ENCODE assay signal across 23 mouse cellular contexts in the genomic region with DNA sequence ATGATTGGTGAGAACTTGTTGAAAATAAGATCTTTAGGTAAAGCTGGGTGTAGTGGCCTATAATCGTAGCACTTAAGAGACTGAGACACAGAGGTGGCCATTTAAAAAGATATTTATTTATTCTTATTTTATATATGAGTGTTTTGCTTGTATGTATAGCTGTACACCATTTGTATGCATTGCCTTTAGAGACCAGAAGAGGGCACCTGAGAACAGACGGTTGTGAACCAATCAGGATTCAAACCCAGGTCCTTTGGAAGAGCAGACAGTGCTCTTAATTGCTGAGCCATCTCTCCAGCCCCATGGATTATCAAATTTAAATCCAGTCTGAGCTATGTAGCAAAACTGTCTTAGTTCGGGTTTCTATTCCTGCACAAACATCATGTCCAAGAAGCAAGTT. TPM values are rescaled to one million over a fixed set of nuclear protein-coding genes. Genes with fewer than 3 reads are reported as not detected.
DNase-seq lines count a peak whose midpoint lies in the region; ATAC-seq and TF ChIP-seq lines count a peak whose summit lies in the region.
"Had no signal": no experiment of that assay in that cellular context is flagged by ENCODE, and none has a peak within 500 bp of the region (broad histone marks: within the 10 kb centered on the region; RNA-seq: fewer than 3 reads in every experiment).

No protein-coding gene starts in this region.

- no peaks in the 10 kb centered on the region for H3K36me3 ChIP-seq in intestine, postnatal 0 days (ENCODE audit: control insufficient read depth, insufficient read depth)
- H3K36me3 ChIP-seq in intestine, embryonic 16.5 days (ENCODE audit: control insufficient read depth, insufficient read depth, low read length) = no peaks in the 10 kb centered on the region
- H3K36me3 ChIP-seq in lung, embryonic 14.5 days (ENCODE audit: insufficient read depth) = no peaks in the 10 kb centered on the region
- no peaks in the 10 kb centered on the region for H3K36me3 ChIP-seq in lung, postnatal 0 days (ENCODE audit: insufficient read depth, low read length)
- H3K36me3 ChIP-seq in MEL (ENCODE audit: control insufficient read depth in 1 of 2, insufficient read depth in 2 of 2, low read length in 2 of 2) = no peaks in the 10 kb centered on the region
- no peaks in the 10 kb centered on the region for H3K36me3 ChIP-seq in splenic B cell, adult 2 months (ENCODE audit: control insufficient read depth, insufficient read depth, low read length, poor library complexity, severe bottlenecking)
- H3K36me3 ChIP-seq: forebrain, embryonic 12.5 days; heart, embryonic 15.5 days; hindbrain, embryonic 15.5 days; limb, embryonic 12.5 days; liver, embryonic 15.5 days had no signal

- DNase-seq in lung, embryonic 14.5 days = peak; percentile 14
- no peak for DNase-seq in lung, postnatal 0 days (ENCODE audit: low spot score)
- DNase-seq in MEL (ENCODE audit: low read depth, low spot score) = peak; percentile 43
- peak; percentile 38 for DNase-seq in splenic B cell, adult 2 months (ENCODE audit: low read depth, low spot score)
- no peak for DNase-seq in urinary bladder, postnatal 14 days (ENCODE audit: low spot score)
- DNase-seq in cerebellum, adult 8-10 months = no peak
- DNase-seq: adrenal gland, postnatal 10 days; cerebellum, postnatal 36 days; gastrocnemius, postnatal 10 days; heart, postnatal 4 days; kidney, adult 11 months; kidney, postnatal 25 days; layer of hippocampus, adult 9-11 months; lung, postnatal 14 days; midbrain, embryonic 14.5 days had no signal

- no peak for ATAC-seq in intestine, postnatal 0 days
- no peak for ATAC-seq in intestine, embryonic 16.5 days
- no peak for ATAC-seq in lung, embryonic 14.5 days (ENCODE audit: insufficient read depth)
- no peak for ATAC-seq in lung, postnatal 0 days
- ATAC-seq: activated CD4-positive, CD25-positive, alpha-beta regulatory T cell, adult 4 months had no signal

- peak; percentile 28 for TF ChIP-seq RAD21 in MEL (IDR thresholded peaks at IDR 0.05; ENCODE audit: low read depth, low read length)

- H3K4me2 ChIP-seq in intestine, postnatal 0 days (replicated peaks; ENCODE audit: low read depth) = no peak overlapping the region
- H3K4me2 ChIP-seq in intestine, embryonic 16.5 days (ENCODE audit: low read depth, low read length) = no peak overlapping the region
- H3K4me2 ChIP-seq in lung, embryonic 14.5 days = no peak overlapping the region
- H3K4me2 ChIP-seq in lung, postnatal 0 days (replicated peaks; ENCODE audit: low read depth, low read length) = no peak overlapping the region
- H3K4me2 ChIP-seq: forebrain, embryonic 12.5 days; heart, embryonic 15.5 days; hindbrain, embryonic 15.5 days; limb, embryonic 12.5 days; liver, embryonic 15.5 days had no signal

- no peak for TF ChIP-seq EP300 in lung, postnatal 0 days (IDR thresholded peaks at IDR 0.05)
- no peak for TF ChIP-seq EP300 in MEL (IDR thresholded peaks at IDR 0.05; ENCODE audit: low read depth in 1 of 2, low read length in 2 of 2)

- 92% methylated on average over 3 of the region's 3 CpGs for WGBS in intestine, postnatal 0 days
- 84% methylated on average over 3 of the region's 3 CpGs for WGBS in intestine, embryonic 16.5 days
- 81% methylated on average over 3 of the region's 3 CpGs for WGBS in lung, embryonic 14.5 days
- WGBS in lung, postnatal 0 days = 89% methylated on average over 3 of the region's 3 CpGs

- H3K9me3 ChIP-seq in intestine, postnatal 0 days (ENCODE audit: control insufficient read depth) = no peaks in the 10 kb centered on the region
- no peaks in the 10 kb centered on the region for H3K9me3 ChIP-seq in intestine, embryonic 16.5 days (ENCODE audit: control insufficient read depth, low read length)
- no peaks in the 10 kb centered on the region for H3K9me3 ChIP-seq in lung, embryonic 14.5 days (ENCODE audit: low read depth, low read length)
- H3K9me3 ChIP-seq in lung, postnatal 0 days (ENCODE audit: low read length) = 0 out of 2 replicates have a peak, but pooled peaks cover under 1% of the 10 kb centered on the region
- H3K9me3 ChIP-seq in MEL (replicated peaks; ENCODE audit: insufficient read depth, low read length) = no peaks in the 10 kb centered on the region
- H3K9me3 ChIP-seq: forebrain, embryonic 12.5 days; hindbrain, embryonic 15.5 days; liver, embryonic 15.5 days had no signal

- no peaks in the 10 kb centered on the region for H3K27me3 ChIP-seq in intestine, postnatal 0 days (replicated peaks; ENCODE audit: control insufficient read depth, insufficient read depth, low read length)
- no peaks in the 10 kb centered on the region for H3K27me3 ChIP-seq in intestine, embryonic 16.5 days (replicated peaks; ENCODE audit: control insufficient read depth, insufficient read depth, low read length)
- H3K27me3 ChIP-seq in lung, embryonic 14.5 days (ENCODE audit: insufficient read depth, low read length) = no peaks in the 10 kb centered on the region
- H3K27me3 ChIP-seq in lung, postnatal 0 days (replicated peaks; ENCODE audit: insufficient read depth, low read length) = no peaks in the 10 kb centered on the region
- peaks cover 27 to 45% of the 10 kb centered on the region in 2 experiments for H3K27me3 ChIP-seq in MEL (ENCODE audit: control insufficient read depth in 1 of 2, insufficient read depth in 2 of 2, low read length in 2 of 2)
- no peaks in the 10 kb centered on the region for H3K27me3 ChIP-seq in splenic B cell, adult 2 months (ENCODE audit: control insufficient read depth, insufficient read depth, low read length, poor library complexity, severe bottlenecking)
- H3K27me3 ChIP-seq: forebrain, embryonic 12.5 days; heart, embryonic 15.5 days; hindbrain, embryonic 15.5 days; limb, embryonic 12.5 days had no signal

- TF ChIP-seq POLR2A in MEL (IDR thresholded peaks at IDR 0.05; ENCODE audit: control insufficient read depth in 1 of 2, insufficient read depth in 1 of 2, low read depth in 1 of 2, low read length in 2 of 2, poor library complexity in 1 of 2) = no peak

- H3K4me3 ChIP-seq in intestine, postnatal 0 days (ENCODE audit: low read depth, low read length) = no peak overlapping the region
- H3K4me3 ChIP-seq in intestine, embryonic 16.5 days (ENCODE audit: low read length) = no peak overlapping the region
- H3K4me3 ChIP-seq in lung, embryonic 14.5 days (ENCODE audit: low read depth, low read length) = no peak overlapping the region
- no peak overlapping the region for H3K4me3 ChIP-seq in lung, postnatal 0 days (ENCODE audit: low read depth, low read length)
- H3K4me3 ChIP-seq in MEL (ENCODE audit: control insufficient read depth in 1 of 2, insufficient read depth in 1 of 2, low read depth in 2 of 2, low read length in 2 of 2) = no peak overlapping the region
- H3K4me3 ChIP-seq: forebrain, embryonic 12.5 days; heart, embryonic 15.5 days; hindbrain, embryonic 15.5 days; limb, embryonic 12.5 days; liver, embryonic 15.5 days had no signal

- TF ChIP-seq CTCF in intestine, postnatal 0 days (IDR thresholded peaks at IDR 0.05; ENCODE audit: low read depth) = peak; percentile 16; the same call in 1 of the 2 replicates
- no peak for TF ChIP-seq CTCF in lung, embryonic 14.5 days (IDR thresholded peaks at IDR 0.05; ENCODE audit: low read depth)
- no peak for TF ChIP-seq CTCF in lung, postnatal 0 days (IDR thresholded peaks at IDR 0.05)
- TF ChIP-seq CTCF in MEL (IDR thresholded peaks at IDR 0.05 in 2 of 3, conservative IDR thresholded peaks at IDR 0.05 in 1 of 3; ENCODE audit: control insufficient read depth in 1 of 3, insufficient read depth in 1 of 3, low read depth in 2 of 3, low read length in 3 of 3, poor library complexity in 1 of 3, severe bottlenecking in 1 of 3) = peak; percentile 11 to 49 (median 30); a peak in 4 of 6 replicates

- no peak overlapping the region for H3K9ac ChIP-seq in intestine, postnatal 0 days (ENCODE audit: low read depth, low read length)
- H3K9ac ChIP-seq in intestine, embryonic 16.5 days (ENCODE audit: low read depth, low read length) = no peak overlapping the region
- H3K9ac ChIP-seq in lung, embryonic 14.5 days = no peak overlapping the region
- H3K9ac ChIP-seq in lung, postnatal 0 days (replicated peaks; ENCODE audit: low read depth) = no peak overlapping the region
- no peak overlapping the region for H3K9ac ChIP-seq in MEL (ENCODE audit: control insufficient read depth, low read depth, low read length, poor library complexity, severe bottlenecking)
- H3K9ac ChIP-seq: forebrain, embryonic 12.5 days; heart, embryonic 15.5 days; hindbrain, embryonic 15.5 days; limb, embryonic 12.5 days; liver, embryonic 15.5 days had no signal

- H3K4me1 ChIP-seq in intestine, postnatal 0 days (replicated peaks; ENCODE audit: control insufficient read depth, insufficient read depth, low read length) = no peaks in the 10 kb centered on the region
- H3K4me1 ChIP-seq in intestine, embryonic 16.5 days (ENCODE audit: control insufficient read depth, insufficient read depth, low read length) = no peaks in the 10 kb centered on the region
- H3K4me1 ChIP-seq in lung, embryonic 14.5 days (ENCODE audit: insufficient read depth) = no peaks in the 10 kb centered on the region
- H3K4me1 ChIP-seq in lung, postnatal 0 days (ENCODE audit: insufficient read depth, low read depth, low read length) = 0 out of 2 replicates have a peak, but pooled peaks cover 4% of the 10 kb centered on the region
- H3K4me1 ChIP-seq in MEL (ENCODE audit: control insufficient read depth in 1 of 2, insufficient read depth in 2 of 2, low read length in 2 of 2) = no peaks in the 10 kb centered on the region
- H3K4me1 ChIP-seq: forebrain, embryonic 12.5 days; hindbrain, embryonic 15.5 days; limb, embryonic 12.5 days; liver, embryonic 15.5 days had no signal

- no peaks in the 10 kb centered on the region for H3K79me2 ChIP-seq in MEL (ENCODE audit: control insufficient read depth, insufficient read depth, low read length, poor library complexity)

- no peak overlapping the region for H3K27ac ChIP-seq in intestine, postnatal 0 days (ENCODE audit: low read depth, low read length)
- no peak overlapping the region for H3K27ac ChIP-seq in intestine, embryonic 16.5 days (ENCODE audit: low read length)
- H3K27ac ChIP-seq in lung, embryonic 14.5 days (ENCODE audit: low read depth) = no peak overlapping the region
- H3K27ac ChIP-seq in lung, postnatal 0 days (ENCODE audit: low read length) = no peak overlapping the region
- no peak overlapping the region for H3K27ac ChIP-seq in MEL (ENCODE audit: control insufficient read depth, low read depth, low read length)
- H3K27ac ChIP-seq: forebrain, embryonic 12.5 days; heart, embryonic 15.5 days; hindbrain, embryonic 15.5 days; limb, embryonic 12.5 days; liver, embryonic 15.5 days had no signal

RNA-seq across cellular contexts. Expression of gene Slc41a1, which starts 13.1 kb away (rescaled TPM):
- polyA plus RNA-seq in intestine, postnatal 0 days (2015; fragmentation: Nextera tagmentation; extraction: Ambion mirVana) = 3.5 and 3.8 TPM in 2 replicates
- 9.4 and 9.6 TPM in 2 replicates for polyA plus RNA-seq in intestine, embryonic 16.5 days (2015; fragmentation: Nextera tagmentation; extraction: Ambion mirVana)
- 10.3 and 11.4 TPM in 2 replicates for polyA plus RNA-seq in lung, embryonic 14.5 days (2014; fragmentation: Nextera tagmentation; extraction: Ambion mirVana)
- polyA plus RNA-seq in lung, postnatal 0 days (2015; fragmentation: Nextera tagmentation; extraction: Ambion mirVana) = 12.1 and 13.1 TPM in 2 replicates
- 3.4 and 3.8 TPM in 2 replicates for total RNA-seq in MEL (2012; rRNA removed)
- polyA plus RNA-seq in MEL (2012; ENCODE audit: insufficient read depth in 1 of 2, insufficient read length in 2 of 2, low read depth in 1 of 2, low replicate concordance in 2 of 2, missing spikeins in 1 of 2) = 1 to 10 TPM in 1 of 2 experiments, not detected in 1; 8.3 TPM

RNA-seq across cellular contexts. Expression of gene Pm20d1, which starts 17.0 kb away (rescaled TPM):
- 17.3 and 19.8 TPM in 2 replicates for polyA plus RNA-seq in intestine, postnatal 0 days (2015; fragmentation: Nextera tagmentation; extraction: Ambion mirVana)
- polyA plus RNA-seq in intestine, embryonic 16.5 days (2015; fragmentation: Nextera tagmentation; extraction: Ambion mirVana) = 8.0 and 10.2 TPM in 2 replicates
- polyA plus RNA-seq in lung, embryonic 14.5 days (2014; fragmentation: Nextera tagmentation; extraction: Ambion mirVana) = 0.08 and 0.50 TPM in 2 replicates
- 1.6 TPM in 2 replicates for polyA plus RNA-seq in lung, postnatal 0 days (2015; fragmentation: Nextera tagmentation; extraction: Ambion mirVana)
- not detected in 2 replicates for total RNA-seq in MEL (2012; rRNA removed)
- polyA plus RNA-seq in MEL (2012; ENCODE audit: insufficient read depth in 1 of 2, insufficient read length in 2 of 2, low read depth in 1 of 2, low replicate concordance in 2 of 2, missing spikeins in 1 of 2) = not detected
- polyA plus RNA-seq: activated CD4-positive, CD25-positive, alpha-beta regulatory T cell, adult 4 months had no signal

RNA-seq across cellular contexts. Expression of gene Rab29, which starts 52.8 kb away (rescaled TPM):
- 16.2 and 19.1 TPM in 2 replicates for polyA plus RNA-seq in intestine, postnatal 0 days (2015; fragmentation: Nextera tagmentation; extraction: Ambion mirVana)
- 22.4 and 22.7 TPM in 2 replicates for polyA plus RNA-seq in intestine, embryonic 16.5 days (2015; fragmentation: Nextera tagmentation; extraction: Ambion mirVana)
- polyA plus RNA-seq in lung, embryonic 14.5 days (2014; fragmentation: Nextera tagmentation; extraction: Ambion mirVana) = 13.8 and 14.6 TPM in 2 replicates
- polyA plus RNA-seq in lung, postnatal 0 days (2015; fragmentation: Nextera tagmentation; extraction: Ambion mirVana) = 23.1 and 26.3 TPM in 2 replicates
- total RNA-seq in MEL (2012; rRNA removed) = 22.1 and 23.5 TPM in 2 replicates
- 10 to 100 TPM in 1 of 2 experiments, not detected in 1; 26.3 TPM for polyA plus RNA-seq in MEL (2012; ENCODE audit: insufficient read depth in 1 of 2, insufficient read length in 2 of 2, low read depth in 1 of 2, low replicate concordance in 2 of 2, missing spikeins in 1 of 2)

Comparison
In these comparisons a context has a peak if more than half of its experiments do, and no peak if none do; other contexts are left out.
1. DNase-seq: peak in lung, embryonic 14.5 days (single experiment), MEL (single experiment) and splenic B cell, adult 2 months (single experiment); none in lung, postnatal 0 days (single experiment), urinary bladder, postnatal 14 days (single experiment) and cerebellum, adult 8-10 months (single experiment).
2. CTCF ChIP-seq: peak in intestine, postnatal 0 days (single experiment) and MEL (3 of 3); none in lung, embryonic 14.5 days (single experiment) and lung, postnatal 0 days (single experiment).